Mouse (Mus musculus) hematopoietic stem cell, adult 5-6 weeks (primary cell): ENCODE results near the gene Tcam1. TPM values are rescaled to one million over a fixed set of nuclear protein-coding genes. Genes with fewer than 3 reads are reported as not detected.
A peak's percentile ranks its signal among the peaks of the same experiment; 100 is the strongest.

Experiments
- ATAC-seq, 2 experiments: fragments of 125-278 bp in 1 of 2; replicated peaks in 1 of 2; 2 replicates each; pipeline ENCODE4 v1.8.0; 2016 to 2017; ENCODE audit warnings: inconsistent platforms in 2 of 2, mild to moderate bottlenecking in 2 of 2, moderate number of reproducible peaks in 2 of 2, low read depth in 1 of 2, moderate TSS enrichment in 1 of 2; ENCODE audit not compliant: low FRiP score in 2 of 2, poor library complexity in 2 of 2, severe bottlenecking in 2 of 2, insufficient read depth in 1 of 2, low TSS enrichment in 1 of 2
- total RNA-seq: library from RNA; stranded (forward); fragments of 172-1452, 232-1000 nt; gene quantifications from 2 replicates; pipeline ENCODE4 v1.2.3, GENCODE M21; 2017

Gene Tcam1
- total RNA-seq, 1 experiment from 2014 or later, result 4.0 TPM

- ATAC-seq, result 0 out of 4 replicates have a peak, but pooled peaks of 1 of the 2 experiments have one; percentile 8
Observed at GRCm38 (mm10) chr11:106332458-106332857, 56.0 kb downstream of the Tcam1 start.

- peak; percentile 17 to 34; a peak in 2 of 4 replicates for ATAC-seq
Observed at GRCm38 (mm10) chr11:106334066-106334465, 57.6 kb downstream of the Tcam1 start.

GRCm38 (mm10) chr11:106338029-106338428, 61.6 kb downstream of the Tcam1 start:
- ATAC-seq, result no peak

Other genes starting within 250 kb of the Tcam1 start
- gene Dcaf7, start 239.8 kb upstream of the Tcam1 start, total RNA-seq, result 51.7 and 67.6 TPM in 2 replicates
- 10.2 and 12.8 TPM in 2 replicates for gene Taco1, start 210.6 kb upstream of the Tcam1 start, total RNA-seq
- 37.0 and 42.3 TPM in 2 replicates for gene Map3k3, start 192.1 kb upstream of the Tcam1 start, total RNA-seq
- gene Gm10840, start 115.8 kb upstream of the Tcam1 start, total RNA-seq, result 13.6 TPM in 1 of 2 replicates, not detected in the other
- 39.7 and 57.2 TPM in 2 replicates for gene Limd2, start 115.8 kb upstream of the Tcam1 start, total RNA-seq
- gene Strada, start 74.5 kb upstream of the Tcam1 start, total RNA-seq, result 18.2 and 21.7 TPM in 2 replicates
- gene Ccdc47, start 60.3 kb upstream of the Tcam1 start, total RNA-seq, result 186 and 253 TPM in 2 replicates
- gene Ddx42, start 59.7 kb upstream of the Tcam1 start, total RNA-seq, result 106 and 108 TPM in 2 replicates
- gene Ftsj3, start 20.6 kb upstream of the Tcam1 start, total RNA-seq, result 124 and 147 TPM in 2 replicates
- gene Psmc5, start 20.5 kb upstream of the Tcam1 start, total RNA-seq, result 86.0 and 87.2 TPM in 2 replicates
- 200 and 274 TPM in 2 replicates for gene Smarcd2, start 3.7 kb upstream of the Tcam1 start, total RNA-seq
- not detected in 2 replicates for gene Gh, start 25.2 kb downstream of the Tcam1 start, total RNA-seq
- gene Cd79b, start 38.1 kb downstream of the Tcam1 start, total RNA-seq, result 15.9 and 30.2 TPM in 2 replicates
- not detected in 2 replicates for gene Scn4a, start 76.6 kb downstream of the Tcam1 start, total RNA-seq
- gene Prr29, start 88.8 kb downstream of the Tcam1 start, total RNA-seq, result not detected in 2 replicates
- gene Icam2, start 111.4 kb downstream of the Tcam1 start, total RNA-seq, result 49.3 and 87.8 TPM in 2 replicates
- 35.9 and 65.9 TPM in 2 replicates for gene Ern1, start 211.2 kb downstream of the Tcam1 start, total RNA-seq